Mouse (Mus musculus) forebrain, embryonic 14.5 days (tissue): ENCODE results near the gene Erc2. TPM values are rescaled to one million over a fixed set of nuclear protein-coding genes. Genes with fewer than 3 reads are reported as not detected.
"Not testable (repeated sequence)": the region's sequence is repeated elsewhere in the genome, so short reads cannot be mapped to it uniquely, and the experiment has no call there.

Source experiments
- ATAC-seq: fragments of 200-750 bp; cut with Nextera tagmentation; 2 replicates; pipeline ENCODE4 v1.8.0; 2017; ENCODE audit warnings: mild to moderate bottlenecking, moderate library complexity
- DNase-seq: peaks from one replicate; pipeline ENCODE4 v3.0.0-alpha.2; 2015; ENCODE audit warnings: low spot score
- H3K27ac ChIP-seq: fragments of 300-500 bp; sonication (generic); 2 replicates; pipeline ENCODE4 v1.5.1; 2014; ENCODE audit warnings: low read depth, mild to moderate bottlenecking, control low read depth, low read length, moderate library complexity
- H3K27me3 ChIP-seq: fragments of 300-500 bp; sonication (generic); replicated peaks from 2 replicates; pipeline ENCODE4 v1.6.1; 2014; ENCODE audit warnings: low read length, control low read depth, mixed read lengths; ENCODE audit not compliant: control insufficient read depth, insufficient read depth
- H3K36me3 ChIP-seq: fragments of 300-500 bp; sonication (generic); 2 replicates; pipeline ENCODE4 v1.6.1; 2014; ENCODE audit warnings: low read length, control low read depth; ENCODE audit not compliant: control insufficient read depth, insufficient read depth
- H3K4me1 ChIP-seq: fragments of 300-500 bp; sonication (generic); 2 replicates; pipeline ENCODE4 v1.6.1; 2014; ENCODE audit warnings: antibody characterized with exemption, low read length, control low read depth; ENCODE audit not compliant: control insufficient read depth, insufficient read depth
- H3K4me2 ChIP-seq: fragments of 300-500 bp; sonication (generic); 2 replicates; pipeline ENCODE4 v1.6.1; 2014; ENCODE audit warnings: mild to moderate bottlenecking, control low read depth, low read length
- H3K4me3 ChIP-seq: fragments of 300-500 bp; sonication (generic); 2 replicates; pipeline ENCODE4 v1.5.1; 2014; ENCODE audit warnings: low read depth, low read length, control low read depth
- H3K9ac ChIP-seq: fragments of 300-500 bp; sonication (generic); 2 replicates; pipeline ENCODE4 v1.6.1; 2014; ENCODE audit warnings: mild to moderate bottlenecking, low read length, control low read depth, moderate library complexity
- H3K9me3 ChIP-seq: fragments of 300-500 bp; sonication (generic); replicated peaks from 2 replicates; pipeline ENCODE4 v1.6.1; 2016; ENCODE audit warnings: low read length, control low read depth, mixed read lengths; ENCODE audit not compliant: control insufficient read depth
- WGBS: fragments of 180-500 bp; shearing (Covaris S2); extraction: QIAGEN DNeasy Blood & Tissue Kit; methylation state at CpG from one replicate; pipeline ENCODE4 v1.1.7; 2014; 5-methylcytosine and 5-hydroxymethylcytosine counted together
- polyA plus RNA-seq: library from polyadenylated mRNA; unstranded; fragments of >200 nt; fragmentation: Nextera tagmentation; extraction: Ambion mirVana; gene quantifications from 2 replicates; pipeline ENCODE4 v1.2.1, GENCODE M21; 2014

Erc2 gene
- 40.6 and 56.8 TPM in 2 replicates for polyA plus RNA-seq

DNA sequence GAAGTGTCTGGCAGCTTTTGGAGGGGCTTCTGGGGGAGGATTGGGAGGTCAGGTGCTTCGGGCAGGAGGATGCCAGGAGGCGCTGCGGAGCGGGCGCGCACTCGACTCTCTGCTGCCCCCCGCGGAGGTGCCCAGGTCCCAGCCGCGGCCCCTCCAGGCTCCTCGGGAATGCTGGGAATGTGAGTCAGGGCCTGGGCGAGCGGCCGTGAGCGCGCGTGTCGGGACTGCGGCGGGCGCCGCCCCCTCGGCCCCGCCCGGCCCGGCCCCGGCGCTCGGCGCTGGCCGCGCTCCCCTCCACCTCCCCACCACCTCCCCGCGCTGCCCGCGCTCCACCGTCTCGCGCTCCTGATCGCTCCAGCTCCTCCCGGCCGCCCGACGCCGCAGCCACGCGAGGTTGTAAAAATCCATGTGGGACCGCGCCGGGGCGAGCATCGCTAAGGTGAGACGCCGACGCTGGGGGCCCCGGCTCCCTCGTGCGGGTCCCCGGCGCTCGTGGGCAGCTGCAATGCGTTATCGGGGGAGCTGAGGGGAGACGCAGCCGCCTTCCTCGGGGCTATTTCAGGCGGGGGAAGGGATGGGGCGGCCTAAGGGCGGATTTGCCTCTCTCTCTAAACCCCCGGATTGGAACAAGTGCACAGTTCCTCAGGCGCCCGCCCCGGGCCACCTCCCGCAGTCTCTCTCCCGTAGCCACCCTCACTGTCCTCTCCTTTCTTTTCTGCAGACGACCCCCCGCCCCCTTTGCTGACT is at the start of gene Erc2:
Gene Erc2, plus strand, starts transcription at position 253 of the 747 bp plus-strand sequence.
- H3K36me3 ChIP-seq: no peaks in the 10 kb centered on the region
- H3K27me3 ChIP-seq: 0 out of 2 replicates have a peak, but pooled peaks cover 3% of the 10 kb centered on the region
- WGBS: 1% methylated on average over 25 of the region's 78 CpGs
- H3K9me3 ChIP-seq: no peaks in the 10 kb centered on the region
- peak within 1 kb of the TSS; percentile 73 for H3K27ac ChIP-seq
- H3K4me2 ChIP-seq: peak within 1 kb of the TSS; percentile 59
- ATAC-seq (peak; percentile 95), DNase-seq (peak; percentile 91)
- H3K4me3 ChIP-seq: peak within 1 kb of the TSS; percentile 66
- H3K9ac ChIP-seq: peak within 1 kb of the TSS; percentile 78
- peaks cover 3% of the 10 kb centered on the region; the same call in 1 of the 2 replicates for H3K4me1 ChIP-seq

DNA sequence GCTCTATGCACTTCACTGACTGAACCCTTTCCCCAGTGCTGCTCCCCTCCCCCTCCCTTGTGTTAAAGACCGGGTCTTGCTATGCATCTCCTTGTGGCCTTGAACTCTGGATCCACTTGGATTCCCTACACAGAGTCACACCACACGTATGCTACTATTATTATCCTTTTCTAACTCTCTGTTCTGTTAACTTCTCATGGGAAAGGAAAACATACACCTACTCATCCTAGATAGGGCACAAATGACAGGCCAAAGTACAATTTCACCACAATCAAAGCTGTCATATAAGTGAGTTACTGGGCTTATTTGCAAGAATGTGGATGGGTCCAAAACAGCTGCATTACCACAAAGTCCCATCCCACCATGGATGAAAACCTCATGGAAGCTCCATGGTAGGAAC is 43.8 kb upstream of the Erc2 start:
- Histone ChIP-seq H3K36me3 (no peaks in the 10 kb centered on the region), H3K27ac (no peak overlapping the region), H3K4me3 (no peak overlapping the region), H3K9me3 (no peaks in the 10 kb centered on the region), H3K4me1 (no peaks in the 10 kb centered on the region), H3K27me3 (no peaks in the 10 kb centered on the region), H3K4me2 (no peak overlapping the region), H3K9ac (no peak overlapping the region)
- DNase-seq (no peak), ATAC-seq (no peak)
- 89% methylated on average over 2 of the region's 2 CpGs for WGBS

- not testable (repeated sequence) for H3K4me3 ChIP-seq, H3K9me3 ChIP-seq, H3K27me3 ChIP-seq, ATAC-seq, H3K4me2 ChIP-seq, H3K27ac ChIP-seq, H3K9ac ChIP-seq, H3K36me3 ChIP-seq, H3K4me1 ChIP-seq
- DNase-seq: peak; percentile 15
Observed at GRCm38 (mm10) chr14:27589616-27590015, 32.6 kb upstream of the Erc2 start.

- whole genome bisulfite sequencing: 94% methylated on average over 7 of the region's 7 CpGs
- no peak for ATAC-seq
- Histone ChIP-seq H3K4me3 (no peak overlapping the region), H3K9me3 (no peaks in the 10 kb centered on the region), H3K36me3 (no peaks in the 10 kb centered on the region), H3K27me3 (no peaks in the 10 kb centered on the region), H3K9ac (no peak overlapping the region), H3K27ac (no peak overlapping the region), H3K4me1 (no peaks in the 10 kb centered on the region), H3K4me2 (no peak overlapping the region)
- DNase-seq: no peak
Observed at GRCm38 (mm10) chr14:27592163-27592562, 30.1 kb upstream of the Erc2 start.

GRCm38 (mm10) chr14:27596265-27596664 is 26.0 kb upstream of the Erc2 start:
- 4% methylated on average over 7 of the region's 7 CpGs for WGBS
- Histone ChIP-seq H3K36me3 (no peaks in the 10 kb centered on the region), H3K4me2 (no peak overlapping the region), H3K27ac (no peak overlapping the region), H3K9ac (no peak overlapping the region), H3K4me3 (no peak overlapping the region), H3K4me1 (no peaks in the 10 kb centered on the region), H3K9me3 (no peaks in the 10 kb centered on the region), H3K27me3 (no peaks in the 10 kb centered on the region)
- peak; percentile 76 for ATAC-seq
- peak; percentile 82 for DNase-seq

DNA sequence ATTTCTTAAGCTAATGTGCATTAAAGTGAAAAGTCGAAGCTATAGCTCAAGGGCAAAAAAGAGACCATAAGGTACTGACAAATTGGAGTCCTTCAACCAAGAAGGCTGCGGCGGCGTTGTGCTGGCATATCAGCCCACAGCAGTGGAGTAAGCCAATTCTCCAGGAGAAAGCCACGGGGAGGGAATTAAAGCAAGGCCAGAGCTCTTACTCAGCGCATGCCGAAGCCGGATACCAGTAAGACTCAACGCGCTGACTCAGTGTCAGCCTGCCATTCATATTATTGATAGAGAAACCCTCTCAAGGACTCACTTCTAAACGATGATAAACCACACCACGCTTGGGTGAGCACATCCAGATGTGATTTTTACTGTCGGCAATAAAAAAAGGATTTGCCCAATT is 20.1 kb upstream of the Erc2 start:
- DNase-seq (no peak), ATAC-seq (no peak)
- no peak overlapping the region for H3K4me3 ChIP-seq
- no peak overlapping the region for H3K27ac ChIP-seq
- H3K4me1 ChIP-seq: no peaks in the 10 kb centered on the region
- H3K9ac ChIP-seq: no peak overlapping the region
- H3K4me2 ChIP-seq: no peak overlapping the region
- WGBS: 77% methylated on average over 13 of the region's 13 CpGs
- no peaks in the 10 kb centered on the region for H3K9me3 ChIP-seq
- H3K27me3 ChIP-seq: no peaks in the 10 kb centered on the region
- H3K36me3 ChIP-seq: no peaks in the 10 kb centered on the region

DNA sequence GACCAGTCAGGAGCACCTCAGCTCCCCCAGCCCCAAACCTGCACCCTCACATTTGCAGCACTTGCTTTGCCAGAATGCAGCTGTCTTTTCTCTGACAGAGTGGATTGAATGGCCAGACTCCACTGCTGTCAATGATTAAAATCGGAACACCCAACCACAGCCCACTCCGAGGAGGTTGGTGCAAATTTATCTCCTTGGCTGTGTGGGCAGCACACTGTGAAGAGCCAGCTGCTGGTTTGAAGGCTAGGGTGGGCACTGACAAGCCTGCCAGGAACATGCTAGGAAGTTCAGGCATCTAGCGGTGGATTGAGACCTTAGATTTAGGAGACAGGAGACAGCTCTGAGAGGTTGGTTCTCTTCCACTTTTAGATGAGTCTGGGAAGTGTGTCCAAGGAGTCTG is 14.8 kb upstream of the Erc2 start:
- ATAC-seq: no peak
- H3K4me1 ChIP-seq: no peaks in the 10 kb centered on the region
- DNase-seq: no peak

DNA sequence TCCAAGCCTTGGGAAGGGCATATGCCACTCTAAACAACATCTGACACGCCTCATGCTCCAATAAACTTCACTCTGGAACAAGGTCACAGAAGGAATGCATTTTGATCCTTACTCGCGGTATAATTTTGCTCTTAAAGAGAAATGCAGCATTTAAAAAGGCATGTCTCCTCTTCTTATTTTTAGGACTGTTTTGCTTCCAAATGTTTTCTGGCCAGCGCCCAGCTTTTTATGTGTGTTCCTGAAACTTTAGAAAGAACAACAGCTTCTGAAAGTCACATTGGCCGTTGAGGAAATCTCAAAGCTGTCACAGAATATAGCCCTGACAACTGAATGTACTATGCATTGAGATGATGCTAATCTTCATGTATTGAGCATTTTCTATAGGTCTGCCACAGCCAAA is 8.5 kb upstream of the Erc2 start:
- Histone ChIP-seq H3K9ac (no peak overlapping the region), H3K4me2 (no peak overlapping the region), H3K4me3 (no peak overlapping the region), H3K27ac (no peak overlapping the region), H3K36me3 (no peaks in the 10 kb centered on the region), H3K4me1 (no peaks in the 10 kb centered on the region), H3K9me3 (no peaks in the 10 kb centered on the region), H3K27me3 (no peaks in the 10 kb centered on the region)
- 82% methylated on average over 5 of the region's 5 CpGs for WGBS
- no peak for DNase-seq
- ATAC-seq: no peak

More for the DNA sequence above, 14.8 kb upstream of the Erc2 start:
- no peaks in the 10 kb centered on the region for H3K27me3 ChIP-seq
- H3K36me3 ChIP-seq: no peaks in the 10 kb centered on the region
- no peak overlapping the region for H3K4me2 ChIP-seq
- 92% methylated on average over 3 of the region's 3 CpGs for WGBS
- H3K27ac ChIP-seq: no peak overlapping the region
- H3K9ac ChIP-seq: no peak overlapping the region
- no peaks in the 10 kb centered on the region for H3K9me3 ChIP-seq
- no peak overlapping the region for H3K4me3 ChIP-seq

- ATAC-seq (no peak), DNase-seq (no peak)
- Histone ChIP-seq H3K4me3 (no peak overlapping the region), H3K9ac (no peak overlapping the region), H3K36me3 (no peaks in the 10 kb centered on the region), H3K27me3 (0 out of 2 replicates have a peak, but pooled peaks cover 3% of the 10 kb centered on the region), H3K27ac (no peak overlapping the region), H3K4me1 (no peaks in the 10 kb centered on the region), H3K4me2 (no peak overlapping the region), H3K9me3 (no peaks in the 10 kb centered on the region)
- WGBS: 82% methylated on average over 3 of the region's 3 CpGs
Observed at GRCm38 (mm10) chr14:27617286-27617685, 4.9 kb upstream of the Erc2 start.
